Comparison of ENCODE assay signal across 8 mouse cellular contexts in genomic region chrY:1244940-1245339, GRCm38 (mm10). TPM values are rescaled to one million over a fixed set of nuclear protein-coding genes. Genes with fewer than 3 reads are reported as not detected.
DNase-seq lines count a peak whose midpoint lies in the region; ATAC-seq and TF ChIP-seq lines count a peak whose summit lies in the region.

No protein-coding gene starts in this region.

- no peak for TF ChIP-seq CTCF in liver, adult 2 months (IDR thresholded peaks at IDR 0.05; ENCODE audit: low read depth, low read length)

- ATAC-seq in hindbrain, embryonic 14.5 days (ENCODE audit: low FRiP score): no peak
- no peak; the same call in 1 of the 2 replicates for ATAC-seq in midbrain, embryonic 11.5 days (ENCODE audit: low FRiP score)

- TF ChIP-seq POLR2A in liver, adult 2 months (IDR thresholded peaks at IDR 0.05; ENCODE audit: extremely low read depth, insufficient read depth, low read length): no peak

- WGBS in liver, adult 2 months: 0% methylated on average over 9 of the region's 9 CpGs
- WGBS in hindbrain, embryonic 14.5 days: 0% methylated on average over 9 of the region's 9 CpGs
- WGBS in midbrain, embryonic 11.5 days: 1% methylated on average over 9 of the region's 9 CpGs

- peak overlapping the region; percentile 63 for H3K9ac ChIP-seq in liver, adult 2 months (ENCODE audit: low read depth, low read length)
- peak overlapping the region; percentile 49 for H3K9ac ChIP-seq in hindbrain, embryonic 14.5 days
- peak overlapping the region; percentile 57 for H3K9ac ChIP-seq in midbrain, embryonic 11.5 days (ENCODE audit: low read length)

- H3K4me2 ChIP-seq in hindbrain, embryonic 14.5 days (replicated peaks): peak overlapping the region; percentile 44
- peak overlapping the region; percentile 35; the same call in 1 of the 2 replicates for H3K4me2 ChIP-seq in midbrain, embryonic 11.5 days

- DNase-seq in liver, adult 2 months (ENCODE audit: extremely low read depth, low read depth, low spot score): peak; percentile 33
- no peak for DNase-seq in liver
- DNase-seq in embryo, embryonic 11 days: peak; percentile 1
- peak; percentile 23 for DNase-seq in hindbrain, embryonic 14.5 days (ENCODE audit: low spot score)
- peak; percentile 84 for DNase-seq in midbrain, embryonic 11.5 days (ENCODE audit: low spot score, missing footprints)
- DNase-seq in cerebellum, adult 9-11 months: no peak
- DNase-seq in cerebellum, postnatal 36 days: no peak
- no peak for DNase-seq in right cerebral cortex, postnatal 4 days

- no peaks in the 10 kb centered on the region for H3K36me3 ChIP-seq in liver, adult 2 months (ENCODE audit: control insufficient read depth, insufficient read depth, low read length)
- no peaks in the 10 kb centered on the region for H3K36me3 ChIP-seq in hindbrain, embryonic 14.5 days (replicated peaks; ENCODE audit: control insufficient read depth, insufficient read depth)
- H3K36me3 ChIP-seq in midbrain, embryonic 11.5 days (ENCODE audit: control insufficient read depth, insufficient read depth, low read length): no peaks in the 10 kb centered on the region

- H3K27me3 ChIP-seq in liver, adult 2 months (ENCODE audit: control insufficient read depth, insufficient read depth, low read length): no peaks in the 10 kb centered on the region
- no peaks in the 10 kb centered on the region for H3K27me3 ChIP-seq in hindbrain, embryonic 14.5 days (ENCODE audit: control insufficient read depth, insufficient read depth, low read length)
- no peaks in the 10 kb centered on the region for H3K27me3 ChIP-seq in midbrain, embryonic 11.5 days (ENCODE audit: control insufficient read depth, insufficient read depth, low read length)

- no peaks in the 10 kb centered on the region for H3K4me1 ChIP-seq in liver, adult 2 months (ENCODE audit: control insufficient read depth, insufficient read depth, low read length)
- no peaks in the 10 kb centered on the region for H3K4me1 ChIP-seq in hindbrain, embryonic 14.5 days (replicated peaks; ENCODE audit: control insufficient read depth, insufficient read depth, low read length)
- H3K4me1 ChIP-seq in midbrain, embryonic 11.5 days (ENCODE audit: control insufficient read depth, insufficient read depth, low read length): no peaks in the 10 kb centered on the region

- H3K27ac ChIP-seq in liver, adult 2 months (replicated peaks; ENCODE audit: insufficient read depth, low read depth, low read length): peak overlapping the region; percentile 75
- peak overlapping the region; percentile 77 for H3K27ac ChIP-seq in hindbrain, embryonic 14.5 days
- H3K27ac ChIP-seq in midbrain, embryonic 11.5 days (ENCODE audit: low read depth, low read length): no peak overlapping the region; the same call in 1 of the 2 replicates

- no peaks in the 10 kb centered on the region for H3K9me3 ChIP-seq in hindbrain, embryonic 14.5 days (ENCODE audit: control insufficient read depth, low read length)
- no peaks in the 10 kb centered on the region for H3K9me3 ChIP-seq in midbrain, embryonic 11.5 days (ENCODE audit: control insufficient read depth, low read length)

- H3K79me2 ChIP-seq in liver, adult 2 months (ENCODE audit: control insufficient read depth, insufficient read depth, low read length): no peaks in the 10 kb centered on the region; the same call in 1 of the 2 replicates

- H3K4me3 ChIP-seq in liver, adult 2 months (ENCODE audit: insufficient read depth, low read depth, low read length): peak overlapping the region; percentile 70
- H3K4me3 ChIP-seq in hindbrain, embryonic 14.5 days (replicated peaks; ENCODE audit: low read length): peak overlapping the region; percentile 40
- H3K4me3 ChIP-seq in midbrain, embryonic 11.5 days (ENCODE audit: low read depth, low read length): peak overlapping the region; percentile 36

RNA-seq across cellular contexts. Expression of gene Uty, which starts 0.6 kb away (rescaled TPM):
- total RNA-seq in liver, adult 2 months (2014; rRNA removed): not detected in 2 replicates
- not detected in 2 replicates for polyA plus RNA-seq in liver, adult 2 months (2012; rRNA removed)
- polyA plus RNA-seq in hindbrain, embryonic 14.5 days (2014; fragmentation: Nextera tagmentation; extraction: Ambion mirVana): 16.8 and 18.7 TPM in 2 replicates
- polyA plus RNA-seq in midbrain, embryonic 11.5 days (2014; fragmentation: Nextera tagmentation; extraction: Ambion mirVana): 10.7 and 12.0 TPM in 2 replicates

RNA-seq across cellular contexts. Expression of gene Ddx3y, which starts 41.5 kb away (rescaled TPM):
- 0.07 TPM in 1 of 2 replicates, not detected in the other for total RNA-seq in liver, adult 2 months (2014; rRNA removed)
- not detected in 2 replicates for polyA plus RNA-seq in liver, adult 2 months (2012; rRNA removed)
- polyA plus RNA-seq in hindbrain, embryonic 14.5 days (2014; fragmentation: Nextera tagmentation; extraction: Ambion mirVana): 29.7 and 31.1 TPM in 2 replicates
- 13.2 and 16.8 TPM in 2 replicates for polyA plus RNA-seq in midbrain, embryonic 11.5 days (2014; fragmentation: Nextera tagmentation; extraction: Ambion mirVana)

Comparison
In these comparisons a context has a peak if more than half of its experiments do, and no peak if none do; other contexts are left out.
1. DNase-seq: peak in liver, adult 2 months (single experiment), embryo, embryonic 11 days (single experiment), hindbrain, embryonic 14.5 days (single experiment) and midbrain, embryonic 11.5 days (single experiment); none in liver (single experiment), cerebellum, adult 9-11 months (single experiment), cerebellum, postnatal 36 days (0 of 2) and right cerebral cortex, postnatal 4 days (single experiment).
2. Peak in every context shown above with its lines, with median percentiles within 50 percentile points of each other: H3K4me3 ChIP-seq and H3K9ac ChIP-seq.